Mouse (Mus musculus) kidney, postnatal 14 days (tissue): ENCODE measurements at regions not wholly inside any gene's neighbourhood (a gene's known extent, or its start where the extent isn't known, plus 50 kb on each side); places are given as distances from the start of the nearest gene placed in this dataset.

ENCODE experiments used
- DNase-seq: peaks from one replicate; pipeline ENCODE4 v3.0.0; 2022; ENCODE audit warnings: mixed read lengths

DNA sequence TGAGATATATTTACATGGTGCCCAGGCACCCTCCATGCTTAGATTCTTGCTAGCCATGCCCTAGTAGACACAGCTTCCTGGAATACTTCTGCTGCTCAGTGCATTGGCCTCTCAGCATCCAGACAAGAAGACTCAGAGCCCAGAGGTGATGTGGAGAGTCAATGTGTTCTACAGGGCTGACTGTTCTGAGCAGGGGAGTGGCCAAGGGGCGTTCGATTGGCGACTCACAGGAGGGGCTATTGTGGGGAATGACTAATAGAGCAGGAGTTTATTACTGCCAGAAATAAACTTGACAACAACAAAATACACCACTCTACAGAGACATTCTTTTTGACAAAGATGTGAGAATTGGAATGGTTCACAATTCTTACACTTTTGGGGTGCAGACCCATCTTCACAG lies 156.3 kb downstream of the Mtx2 start:
- no peak for DNase-seq

DNA sequence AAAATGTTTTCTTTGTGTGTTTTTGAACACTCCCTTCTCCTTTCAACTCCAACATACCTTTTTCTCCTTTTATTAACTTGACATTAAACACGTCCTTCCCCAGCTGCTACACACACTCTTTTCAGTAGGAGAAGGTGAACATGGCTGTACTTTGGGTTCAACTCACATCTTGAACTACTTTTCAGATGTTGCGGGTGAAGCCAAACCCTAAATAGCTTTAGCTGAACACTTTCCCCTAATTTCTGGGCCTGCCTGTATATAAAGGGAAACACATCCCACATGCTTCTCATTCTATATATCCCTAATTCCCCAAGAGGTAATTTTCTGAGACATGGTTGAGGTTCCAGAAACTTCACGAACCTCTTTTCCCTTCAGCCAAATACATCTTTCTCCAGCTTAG lies 168.2 kb downstream of the Mtx2 start:
- DNase-seq: no peak

GRCm38 (mm10) chr2:74994998-74995397 lies 169.4 kb downstream of the Mtx2 start:
- DNase-seq: peak; percentile 35

DNA sequence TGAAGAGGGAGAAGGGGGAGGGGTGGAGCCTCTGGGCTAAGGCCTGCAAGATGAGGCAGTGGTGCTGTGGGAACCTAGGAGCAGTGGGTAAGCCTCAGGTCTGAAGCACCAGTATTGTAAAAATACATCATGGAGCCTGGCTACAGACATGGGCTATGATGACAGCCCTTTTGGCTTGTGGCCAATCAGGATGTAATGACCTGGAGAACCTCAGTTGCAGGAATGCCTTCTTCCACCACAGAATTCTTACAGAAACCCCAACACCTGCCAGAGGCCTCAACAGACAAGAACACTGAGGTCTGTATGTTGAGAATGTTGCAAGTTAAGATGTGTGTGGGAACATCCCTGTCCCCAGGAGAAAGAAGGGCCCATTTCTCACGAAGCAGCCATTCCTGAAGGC lies 172.1 kb downstream of the Mtx2 start:
- no peak for DNase-seq

DNA sequence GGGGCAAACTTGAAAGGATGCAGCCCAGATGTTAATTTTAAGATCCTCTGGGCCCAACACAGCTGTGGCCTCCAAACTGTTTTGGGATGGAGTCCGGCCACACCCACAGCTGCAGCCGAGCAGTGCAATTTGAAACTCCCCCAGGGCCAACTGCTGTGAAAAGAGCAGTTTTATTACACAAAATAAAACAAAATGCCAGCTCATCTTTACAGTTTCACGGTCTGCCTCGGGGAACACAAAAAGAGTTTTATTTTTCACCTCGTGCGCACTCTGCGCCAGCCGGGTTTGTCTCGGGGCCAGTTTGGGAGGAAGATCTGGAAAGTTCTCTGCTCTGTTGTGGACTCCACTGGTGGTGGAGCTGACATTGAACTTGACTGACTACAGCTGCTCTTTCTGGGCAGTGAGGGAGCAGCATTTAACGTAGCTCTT lies 174.8 kb downstream of the Mtx2 start:
- peak; percentile 29 for DNase-seq

GRCm38 (mm10) chr2:75002562-75002961 lies 177.0 kb downstream of the Mtx2 start:
- no peak for DNase-seq

GRCm38 (mm10) chr2:75008116-75008515 lies 182.5 kb downstream of the Mtx2 start:
- DNase-seq: no peak

GRCm38 (mm10) chr2:75010647-75011046 lies 185.0 kb downstream of the Mtx2 start:
- no peak for DNase-seq

DNA sequence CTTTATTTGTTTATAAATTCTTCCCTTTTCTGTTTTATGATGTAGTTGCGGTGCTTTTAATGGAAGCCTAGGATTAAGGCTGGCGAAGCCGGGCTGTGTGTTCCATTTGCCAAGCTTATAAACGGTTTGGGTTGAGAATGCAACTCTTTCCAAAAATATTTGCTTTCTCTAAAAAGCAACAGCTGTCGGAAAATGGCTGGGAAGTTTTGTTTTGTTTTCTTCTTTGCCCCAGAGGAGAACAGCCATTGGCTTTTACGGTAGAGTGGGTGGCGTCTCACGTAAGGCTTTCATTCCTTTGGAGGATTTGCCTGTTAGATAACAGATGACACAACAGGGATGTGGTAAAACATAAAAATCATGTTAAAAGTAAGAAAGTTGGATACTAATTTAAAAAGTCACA lies 186.4 kb downstream of the Mtx2 start:
- no peak for DNase-seq

DNA sequence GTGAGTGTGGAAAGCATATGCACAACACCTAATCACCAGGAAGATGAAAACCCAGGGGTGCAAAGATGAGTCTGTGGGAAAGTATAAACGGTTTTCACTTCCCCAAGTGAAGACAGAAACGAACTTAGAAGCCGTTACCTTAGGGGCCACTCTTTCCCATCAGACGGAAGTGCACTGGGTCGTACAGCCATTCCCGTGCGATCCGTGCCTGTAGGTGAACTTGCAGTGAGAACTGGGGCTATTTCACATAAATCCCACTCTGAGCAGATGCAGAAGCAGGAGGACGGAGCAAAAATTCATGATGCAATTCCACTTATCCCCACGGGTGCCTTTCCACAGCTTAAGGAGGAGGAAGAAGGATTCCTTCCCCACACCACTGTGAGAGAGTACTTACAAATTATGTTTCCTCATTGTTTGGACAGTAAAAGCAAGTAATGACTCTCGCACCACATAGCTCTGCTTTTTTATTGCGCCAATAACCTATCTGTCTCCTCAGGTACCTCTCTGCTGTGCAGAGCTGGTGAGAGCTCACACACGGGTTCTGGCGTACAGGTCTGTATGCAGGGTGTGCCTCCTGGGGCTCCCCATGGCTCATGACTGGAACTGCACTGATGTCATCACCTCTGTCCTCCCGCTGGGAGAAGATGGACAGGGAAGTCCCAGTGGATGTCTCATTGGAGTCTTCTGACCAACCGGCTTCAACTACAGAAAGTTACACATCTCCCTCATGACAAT lies 189.6 kb downstream of the Mtx2 start:
- no peak for DNase-seq

DNA sequence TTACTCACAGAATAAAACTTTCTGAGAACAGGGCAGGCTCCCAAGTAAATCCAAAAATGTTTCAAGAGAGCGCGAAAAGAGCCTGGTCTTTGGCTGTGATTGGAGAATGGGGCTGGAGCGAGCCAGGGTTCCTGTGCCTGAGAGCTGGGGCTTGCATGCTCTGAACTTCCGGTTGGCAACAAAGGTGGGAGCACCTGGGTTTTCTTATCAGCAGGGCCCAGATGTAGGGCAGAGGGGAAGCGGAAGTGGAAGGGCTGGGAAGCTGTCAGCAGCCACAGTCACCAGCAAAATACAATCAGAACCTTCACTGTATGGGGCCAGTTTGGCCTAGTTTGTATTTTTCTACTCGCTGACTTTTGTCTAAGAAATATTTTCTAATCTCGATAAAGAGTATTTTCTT lies 193.9 kb downstream of the Mtx2 start:
- DNase-seq: peak; percentile 51

- peak; percentile 71 for DNase-seq
These were observed 196.0 kb downstream of the Mtx2 start for GRCm38 (mm10) chr2:75021639-75022038.

- no peak for DNase-seq
These were observed 202.5 kb downstream of the Mtx2 start for GRCm38 (mm10) chr2:75028151-75028550.

GRCm38 (mm10) chr2:75029089-75029693 lies 203.6 kb downstream of the Mtx2 start:
- DNase-seq: no peak

GRCm38 (mm10) chr2:75034708-75035107 lies 209.1 kb downstream of the Mtx2 start:
- DNase-seq: no peak

- DNase-seq: no peak
These were observed 213.5 kb downstream of the Mtx2 start for GRCm38 (mm10) chr2:75039066-75039465.

DNA sequence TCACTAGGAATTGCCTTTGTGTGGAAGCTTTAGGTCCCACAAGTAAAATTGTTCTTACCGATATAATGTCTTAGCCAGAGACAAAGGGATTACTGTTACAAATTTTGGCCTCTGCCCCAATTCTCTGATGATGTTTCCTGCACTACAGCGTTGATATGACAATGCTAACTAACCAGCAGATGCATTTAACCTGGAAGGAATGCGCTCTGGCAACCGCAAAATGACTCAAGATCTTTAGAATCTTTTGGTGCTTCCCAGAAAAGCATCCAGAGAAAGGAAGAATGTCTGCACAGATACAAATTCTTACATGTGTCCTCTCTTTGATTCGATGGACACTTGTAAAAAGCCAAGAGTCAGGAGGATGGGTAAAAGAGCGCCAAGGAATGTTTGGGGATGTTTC lies 221.3 kb downstream of the Mtx2 start:
- DNase-seq: no peak

DNA sequence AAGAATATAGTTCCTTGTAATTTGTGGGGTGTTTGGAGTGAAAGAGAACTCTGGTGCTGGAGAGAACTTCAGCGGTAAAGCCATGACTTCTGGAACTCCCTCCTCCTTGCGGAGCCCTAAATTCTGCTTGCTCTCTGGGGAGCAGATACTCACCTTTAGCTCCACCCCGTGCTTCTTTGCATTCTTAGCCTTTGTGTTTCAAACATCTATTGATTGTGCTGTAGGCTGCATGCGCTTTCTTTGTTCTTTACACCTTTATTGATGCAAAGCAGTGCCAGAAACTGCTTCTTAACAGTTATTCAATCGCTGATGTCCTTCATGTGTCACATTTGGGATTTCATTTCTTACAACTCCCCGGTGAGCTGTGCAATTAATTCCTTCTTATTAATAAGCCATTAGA lies 222.5 kb downstream of the Mtx2 start:
- DNase-seq: no peak

DNA sequence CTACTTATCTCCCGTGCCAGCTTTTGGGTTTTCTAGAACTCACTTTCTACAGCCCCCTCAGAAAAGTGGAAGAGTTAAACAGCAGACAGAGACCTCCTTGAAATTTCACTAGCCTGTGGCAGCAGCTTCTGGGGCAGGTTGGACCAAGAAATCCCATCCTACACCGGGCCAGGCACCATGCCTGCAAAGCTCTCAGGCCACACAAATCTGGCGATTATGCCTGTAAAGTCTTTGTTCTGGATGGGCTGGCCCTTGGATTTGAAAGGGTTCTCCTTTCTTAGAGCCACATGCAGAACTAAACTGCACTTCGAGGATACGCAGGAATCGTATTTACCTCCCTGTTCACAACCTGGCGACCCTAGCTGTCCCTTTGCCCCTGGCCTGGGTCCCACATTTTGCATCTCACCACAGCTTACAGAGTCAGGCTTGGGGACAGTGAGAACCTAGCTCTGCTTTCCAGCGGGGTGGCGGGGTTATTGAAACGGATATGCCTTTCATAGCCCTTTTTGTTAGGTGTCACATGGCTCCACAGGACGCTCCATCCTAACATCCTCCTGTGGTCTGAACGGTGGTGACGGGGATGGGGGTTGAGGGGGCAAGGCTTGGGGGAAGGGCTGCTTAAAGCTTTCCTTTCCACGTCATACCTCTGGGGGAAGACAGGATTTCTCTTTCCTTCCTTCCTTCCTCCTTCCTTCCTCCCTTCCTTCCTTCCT lies 229.0 kb downstream of the Mtx2 start:
- peak; percentile 45 for DNase-seq

DNA sequence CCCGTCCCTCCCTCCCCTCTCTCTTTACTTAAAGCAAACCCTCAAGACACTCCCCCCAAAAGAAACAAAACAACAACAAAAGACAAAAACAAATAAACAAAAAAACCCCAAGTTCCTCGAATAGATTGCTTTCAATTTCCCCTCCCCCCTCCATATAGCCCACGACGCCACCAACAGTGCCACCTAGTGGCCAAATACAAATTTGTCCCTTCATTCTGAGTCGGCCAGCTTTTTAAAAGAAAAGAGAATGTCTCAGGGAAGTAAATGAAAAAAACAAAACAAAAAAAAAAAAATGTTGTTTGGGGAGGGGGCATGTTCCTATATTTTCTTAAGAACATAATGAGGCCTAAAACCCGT lies 229.6 kb downstream of the Mtx2 start:
- peak; percentile 69 for DNase-seq

DNA sequence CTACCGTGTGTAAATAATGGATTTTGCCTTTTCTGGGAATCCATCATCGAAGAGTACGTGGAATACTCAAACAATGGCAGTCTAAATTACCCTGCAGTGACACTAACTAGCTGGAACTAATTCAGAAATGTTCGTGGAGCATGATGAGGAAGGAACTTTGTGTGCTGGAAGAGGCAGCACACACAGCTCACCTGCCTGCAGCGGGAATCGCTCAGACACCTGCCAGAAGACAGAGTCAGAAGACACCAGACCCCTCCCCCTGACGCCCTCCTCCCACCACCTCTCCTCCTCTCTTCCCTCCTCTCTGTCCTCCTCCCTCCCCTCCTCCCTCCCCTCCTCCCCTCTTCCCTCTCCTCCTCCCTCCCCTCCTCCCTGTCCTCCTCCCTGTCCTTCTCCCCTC lies 235.4 kb downstream of the Mtx2 start:
- no peak for DNase-seq

DNA sequence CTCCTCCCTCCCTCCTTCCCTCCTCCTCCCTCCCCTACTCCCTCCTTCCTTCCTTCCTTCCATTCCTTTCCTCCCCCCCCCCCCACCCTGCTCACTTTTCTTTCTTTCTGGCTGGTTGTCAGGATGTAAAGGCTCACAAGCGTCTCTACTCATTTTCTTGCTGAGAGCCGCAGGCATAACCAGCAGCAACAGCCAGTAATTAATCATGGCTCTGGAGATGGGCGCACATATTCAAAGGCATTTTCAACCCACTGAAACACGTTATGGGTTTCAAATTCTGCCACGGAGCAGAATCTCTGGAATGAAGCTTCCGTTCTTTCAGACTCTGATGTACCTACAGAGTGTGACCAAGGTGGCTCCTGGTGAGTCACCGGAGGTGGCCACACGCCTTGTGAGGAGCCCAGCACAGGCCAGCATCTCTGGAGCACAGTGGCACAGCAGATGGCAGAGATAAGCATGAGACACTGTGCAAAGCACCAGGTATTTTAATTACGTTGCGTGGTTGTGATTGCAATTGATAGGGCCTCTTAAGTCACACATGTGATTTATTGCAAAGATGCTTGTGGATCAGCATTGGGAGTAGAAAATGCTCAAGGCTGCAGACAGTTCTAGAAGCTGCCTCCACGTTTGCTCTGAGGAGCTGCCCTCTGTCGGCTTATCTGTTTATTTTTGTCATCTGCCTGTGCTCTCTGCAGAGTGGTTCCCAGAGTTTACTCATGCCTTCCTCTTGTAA lies 236.0 kb downstream of the Mtx2 start:
- no peak for DNase-seq

GRCm38 (mm10) chr2:75062189-75062510 lies 236.5 kb downstream of the Mtx2 start:
- no peak for DNase-seq
